8 mouse cellular contexts compared by ENCODE assay signal in the genomic region with DNA sequence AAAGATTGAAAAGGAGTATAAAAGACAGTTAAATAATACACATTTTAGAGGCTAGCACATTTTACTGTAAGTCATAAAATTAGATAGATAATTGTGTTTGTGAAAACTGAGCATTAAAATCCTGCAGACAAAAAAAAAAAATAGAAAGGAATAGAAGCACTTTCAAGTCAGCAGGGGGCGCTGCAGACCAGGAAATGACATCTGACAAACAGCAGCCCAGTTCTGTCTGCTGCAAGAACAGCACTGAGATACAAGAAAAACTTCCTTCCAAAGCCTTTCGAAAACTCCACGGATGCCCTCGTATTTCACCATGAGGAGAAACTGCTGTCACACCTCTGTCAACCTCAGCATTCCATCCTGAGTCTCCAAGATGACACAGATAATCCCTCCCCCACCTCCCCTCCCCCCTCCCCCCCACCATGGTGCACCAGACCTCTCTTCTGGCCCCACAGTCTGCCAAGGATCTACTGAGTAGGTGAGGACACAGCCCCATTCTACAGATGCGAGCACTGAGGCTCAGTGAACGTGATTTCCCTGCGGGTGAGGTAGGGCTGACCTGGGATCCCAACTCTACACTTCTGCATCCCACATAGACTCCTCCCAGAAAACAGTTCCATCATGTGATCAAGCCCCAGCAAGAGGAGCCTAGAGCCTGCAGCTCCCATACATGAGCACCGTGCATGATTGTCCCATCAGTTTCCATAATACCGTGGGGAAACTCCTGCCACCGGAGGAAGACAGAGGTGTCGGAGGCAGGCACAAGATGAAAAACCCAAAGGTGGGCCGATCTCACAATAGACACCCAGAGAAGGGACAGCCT. TPM values are rescaled to one million over a fixed set of nuclear protein-coding genes. Genes with fewer than 3 reads are reported as not detected.
A peak's percentile ranks its signal among the peaks of the same experiment; 100 is the strongest.
DNase-seq lines count a peak whose midpoint lies in the region; ATAC-seq lines count a peak whose summit lies in the region.

No protein-coding gene starts in this region.

- no peak overlapping the region for H3K4me3 ChIP-seq in kidney, embryonic 14.5 days (ENCODE audit: low read length)
- H3K4me3 ChIP-seq in limb, embryonic 13.5 days = no peak overlapping the region
- no peak overlapping the region for H3K4me3 ChIP-seq in neural tube, embryonic 11.5 days (ENCODE audit: low read depth, low read length)

- 62% methylated on average over 12 of the region's 12 CpGs for WGBS in kidney, embryonic 14.5 days
- WGBS in limb, embryonic 13.5 days = 66% methylated on average over 12 of the region's 12 CpGs
- 71% methylated on average over 12 of the region's 12 CpGs for WGBS in neural tube, embryonic 11.5 days

- no peak for ATAC-seq in kidney, embryonic 14.5 days (ENCODE audit: low FRiP score, low TSS enrichment)
- ATAC-seq in common myeloid progenitor, adult 5-6 weeks (replicated peaks; ENCODE audit: low read depth, poor library complexity, severe bottlenecking) = peak; percentile 70
- 0 out of 2 replicates have a peak, but pooled peaks have one; percentile 36 for ATAC-seq in limb, embryonic 13.5 days (ENCODE audit: low FRiP score, low read depth)
- ATAC-seq in neural tube, embryonic 11.5 days (ENCODE audit: insufficient read depth, low FRiP score, low TSS enrichment) = no peak

- H3K27me3 ChIP-seq in kidney, embryonic 14.5 days (ENCODE audit: control insufficient read depth, insufficient read depth, low read length) = no peaks in the 10 kb centered on the region
- no peaks in the 10 kb centered on the region for H3K27me3 ChIP-seq in limb, embryonic 13.5 days
- H3K27me3 ChIP-seq in neural tube, embryonic 11.5 days (ENCODE audit: control insufficient read depth, insufficient read depth, low read length) = no peaks in the 10 kb centered on the region

- no peaks in the 10 kb centered on the region for H3K4me1 ChIP-seq in kidney, embryonic 14.5 days (ENCODE audit: control insufficient read depth, insufficient read depth, low read length)
- H3K4me1 ChIP-seq in limb, embryonic 13.5 days = no peaks in the 10 kb centered on the region
- no peaks in the 10 kb centered on the region for H3K4me1 ChIP-seq in neural tube, embryonic 11.5 days (ENCODE audit: control insufficient read depth, insufficient read depth, low read length)

- H3K27ac ChIP-seq in kidney, embryonic 14.5 days (ENCODE audit: low read depth, low read length) = no peak overlapping the region
- H3K27ac ChIP-seq in limb, embryonic 13.5 days = no peak overlapping the region
- H3K27ac ChIP-seq in neural tube, embryonic 11.5 days (ENCODE audit: low read depth, low read length) = no peak overlapping the region

- H3K36me3 ChIP-seq in kidney, embryonic 14.5 days (ENCODE audit: control insufficient read depth, insufficient read depth, low read length) = no peaks in the 10 kb centered on the region
- H3K36me3 ChIP-seq in limb, embryonic 13.5 days = peaks cover 10% of the 10 kb centered on the region; the same call in 1 of the 2 replicates
- H3K36me3 ChIP-seq in neural tube, embryonic 11.5 days (ENCODE audit: control insufficient read depth, insufficient read depth, low read length) = no peaks in the 10 kb centered on the region

- H3K9ac ChIP-seq in kidney, embryonic 14.5 days (ENCODE audit: low read depth, low read length) = no peak overlapping the region
- no peak overlapping the region for H3K9ac ChIP-seq in limb, embryonic 13.5 days
- no peak overlapping the region for H3K9ac ChIP-seq in neural tube, embryonic 11.5 days (ENCODE audit: low read length)

- H3K9me3 ChIP-seq in kidney, embryonic 14.5 days (ENCODE audit: control insufficient read depth, low read length) = no peaks in the 10 kb centered on the region
- H3K9me3 ChIP-seq in limb, embryonic 13.5 days = no peaks in the 10 kb centered on the region
- no peaks in the 10 kb centered on the region for H3K9me3 ChIP-seq in neural tube, embryonic 11.5 days (ENCODE audit: control insufficient read depth, low read length)

- H3K4me2 ChIP-seq in kidney, embryonic 14.5 days (replicated peaks; ENCODE audit: low read depth, low read length) = no peak overlapping the region
- no peak overlapping the region for H3K4me2 ChIP-seq in limb, embryonic 13.5 days (replicated peaks)
- no peak overlapping the region for H3K4me2 ChIP-seq in neural tube, embryonic 11.5 days (ENCODE audit: low read depth)

- DNase-seq in kidney, adult 11 months = peak; percentile 46
- peak; percentile 81 for DNase-seq in gastrocnemius, postnatal 14 days
- DNase-seq in kidney, adult 9 months = peak; percentile 83
- DNase-seq in neural tube, embryonic 11.5 days (ENCODE audit: low spot score) = peak; percentile 87
- peak; percentile 68 for DNase-seq in telencephalon, adult 2 months (ENCODE audit: low read depth, low spot score)

- intact Hi-C loops in gastrocnemius, postnatal 14 days (cut with DNase I; ENCODE audit: low total_unique reads) = loop anchor here (5.0 to 10.0 kb wide), 3 partner anchors 129 to 357 kb away; no protein-coding TSS in a partner anchor

RNA-seq across cellular contexts. Expression of gene Ulk4, which starts 28.8 kb away (rescaled TPM):
- polyA plus RNA-seq in kidney, embryonic 14.5 days (2014; fragmentation: Nextera tagmentation; extraction: Ambion mirVana) = 124 and 166 TPM in 2 replicates
- 4.0 and 6.4 TPM in 2 replicates for total RNA-seq in common myeloid progenitor, adult 5-6 weeks (2017)
- total RNA-seq in gastrocnemius, postnatal 14 days (2021) = under 1 TPM; 0.31 to 0.41 TPM
- 167 and 187 TPM in 2 replicates for polyA plus RNA-seq in limb, embryonic 13.5 days (2015; fragmentation: Nextera tagmentation; extraction: Ambion mirVana)
- 133 and 153 TPM in 2 replicates for polyA plus RNA-seq in neural tube, embryonic 11.5 days (2014; fragmentation: Nextera tagmentation; extraction: Ambion mirVana)

RNA-seq across cellular contexts. Expression of gene Trak1, which starts 49.1 kb away (rescaled TPM):
- 10.8 and 15.4 TPM in 2 replicates for polyA plus RNA-seq in kidney, embryonic 14.5 days (2014; fragmentation: Nextera tagmentation; extraction: Ambion mirVana)
- 25.4 and 32.3 TPM in 2 replicates for total RNA-seq in common myeloid progenitor, adult 5-6 weeks (2017)
- 100 to 1,000 TPM; 167 to 178 TPM for total RNA-seq in gastrocnemius, postnatal 14 days (2021)
- 17.0 and 17.7 TPM in 2 replicates for polyA plus RNA-seq in limb, embryonic 13.5 days (2015; fragmentation: Nextera tagmentation; extraction: Ambion mirVana)
- 26.4 and 29.8 TPM in 2 replicates for polyA plus RNA-seq in neural tube, embryonic 11.5 days (2014; fragmentation: Nextera tagmentation; extraction: Ambion mirVana)

Comparison
In these comparisons a context has a peak if more than half of its experiments do, and no peak if none do; other contexts are left out.
1. ATAC-seq: peak in common myeloid progenitor, adult 5-6 weeks (single experiment) and limb, embryonic 13.5 days (single experiment); none in kidney, embryonic 14.5 days (single experiment) and neural tube, embryonic 11.5 days (single experiment).
2. Peak in every context shown above with its lines, with median percentiles within 50 percentile points of each other: DNase-seq.